Mouse (Mus musculus): ENCODE results near the gene Fbxw8. TPM values are rescaled to one million over a fixed set of nuclear protein-coding genes. Genes with fewer than 3 reads are reported as not detected.

Fbxw8 gene
- polyA plus RNA-seq, 2 experiments = 6.2 to 10.8 TPM

- H3K27ac ChIP-seq = no peak overlapping the region
- peak; percentile 36 for ATAC-seq (ENCODE audit: insufficient read depth)
These were observed 1.7 kb upstream of the Fbxw8 start for GRCm38 (mm10) chr5:118156976-118157375.

GRCm38 (mm10) chr5:118155565-118155947, 292 bp upstream of the Fbxw8 start:
- DNase-seq (ENCODE audit: low read depth in 3 of 3, low spot score in 3 of 3) (no peak), ATAC-seq (ENCODE audit: insufficient read depth) (no peak)
- Histone ChIP-seq H3K4me1 (replicated peaks; ENCODE audit: control insufficient read depth in 2 of 2, insufficient read depth in 2 of 2, low read length in 1 of 2) (peaks cover 4 to 18% of the 10 kb centered on the region in 2 experiments; a peak in 2 of 4 replicates), H3K9me3 (ENCODE audit: control insufficient read depth, low read length) (no peaks in the 10 kb centered on the region), H3K27me3 (ENCODE audit: control insufficient read depth, insufficient read depth, low read length) (no peaks in the 10 kb centered on the region), H3K4me3 (ENCODE audit: insufficient read depth in 1 of 2, low read depth in 2 of 2, low read length in 2 of 2) (peak overlapping the region; percentile 88 to 97), H3K4me2 (ENCODE audit: low read depth) (peak overlapping the region; percentile 77), H3K27ac (no peak overlapping the region), H3K9ac (replicated peaks) (peak overlapping the region; percentile 79; the same call in 1 of the 2 replicates), H3K36me3 (replicated peaks; ENCODE audit: control insufficient read depth, insufficient read depth, low read depth) (no peaks in the 10 kb centered on the region)
- TF ChIP-seq CTCF (IDR thresholded peaks at IDR 0.05; ENCODE audit: low read depth) = no peak
- no peak for TF ChIP-seq EP300 (IDR thresholded peaks at IDR 0.05; ENCODE audit: low read depth)
- WGBS (ENCODE audit: insufficient replicate concordance) = 18% methylated on average over 9 of the region's 9 CpGs

More at GRCm38 (mm10) chr5:118156976-118157375, 1.7 kb upstream of the Fbxw8 start:
- no peak overlapping the region for H3K9ac ChIP-seq (replicated peaks)
- H3K9me3 ChIP-seq (ENCODE audit: control insufficient read depth, low read length) = no peaks in the 10 kb centered on the region
- H3K27me3 ChIP-seq (ENCODE audit: control insufficient read depth, insufficient read depth, low read length) = no peaks in the 10 kb centered on the region; the same call in 1 of the 2 replicates
- H3K4me3 ChIP-seq (ENCODE audit: insufficient read depth in 1 of 2, low read depth in 2 of 2, low read length in 2 of 2) = no peak overlapping the region
- peaks cover 4 to 18% of the 10 kb centered on the region in 2 experiments; a peak in 2 of 4 replicates for H3K4me1 ChIP-seq (replicated peaks; ENCODE audit: control insufficient read depth in 2 of 2, insufficient read depth in 2 of 2, low read length in 1 of 2)
- H3K36me3 ChIP-seq (replicated peaks; ENCODE audit: control insufficient read depth, insufficient read depth, low read depth) = no peaks in the 10 kb centered on the region
- no peak for TF ChIP-seq CTCF (IDR thresholded peaks at IDR 0.05; ENCODE audit: low read depth)
- TF ChIP-seq EP300 (IDR thresholded peaks at IDR 0.05; ENCODE audit: low read depth) = no peak
- WGBS (ENCODE audit: insufficient replicate concordance) = 52% methylated on average over 4 of the region's 4 CpGs
- peak; percentile 27 to 42 (median 41) for DNase-seq (ENCODE audit: low read depth in 3 of 3, low spot score in 3 of 3)
- H3K4me2 ChIP-seq (ENCODE audit: low read depth) = no peak overlapping the region

GRCm38 (mm10) chr5:118149711-118150110, 5.6 kb downstream of the Fbxw8 start:
- no peaks in the 10 kb centered on the region for H3K36me3 ChIP-seq (replicated peaks; ENCODE audit: control insufficient read depth, insufficient read depth, low read depth)
- H3K4me3 ChIP-seq (ENCODE audit: insufficient read depth in 1 of 2, low read depth in 2 of 2, low read length in 2 of 2) = no peak overlapping the region
- WGBS (ENCODE audit: insufficient replicate concordance) = 66% methylated on average over 3 of the region's 3 CpGs
- no peaks in the 10 kb centered on the region for H3K27me3 ChIP-seq (ENCODE audit: control insufficient read depth, insufficient read depth, low read length)
- ATAC-seq (ENCODE audit: insufficient read depth) (no peak), DNase-seq (ENCODE audit: low read depth in 3 of 3, low spot score in 3 of 3) (no peak)
- no peak overlapping the region for H3K9ac ChIP-seq (replicated peaks)
- H3K27ac ChIP-seq = no peak overlapping the region
- H3K4me1 ChIP-seq (replicated peaks; ENCODE audit: control insufficient read depth in 2 of 2, insufficient read depth in 2 of 2, low read length in 1 of 2) = peaks cover 4 to 5% of the 10 kb centered on the region in 2 experiments; a peak in 1 of 4 replicates
- H3K9me3 ChIP-seq (ENCODE audit: control insufficient read depth, low read length) = no peaks in the 10 kb centered on the region
- H3K4me2 ChIP-seq (ENCODE audit: low read depth) = no peak overlapping the region
- TF ChIP-seq CTCF (IDR thresholded peaks at IDR 0.05; ENCODE audit: low read depth) (no peak), EP300 (IDR thresholded peaks at IDR 0.05; ENCODE audit: low read depth) (no peak)

DNA sequence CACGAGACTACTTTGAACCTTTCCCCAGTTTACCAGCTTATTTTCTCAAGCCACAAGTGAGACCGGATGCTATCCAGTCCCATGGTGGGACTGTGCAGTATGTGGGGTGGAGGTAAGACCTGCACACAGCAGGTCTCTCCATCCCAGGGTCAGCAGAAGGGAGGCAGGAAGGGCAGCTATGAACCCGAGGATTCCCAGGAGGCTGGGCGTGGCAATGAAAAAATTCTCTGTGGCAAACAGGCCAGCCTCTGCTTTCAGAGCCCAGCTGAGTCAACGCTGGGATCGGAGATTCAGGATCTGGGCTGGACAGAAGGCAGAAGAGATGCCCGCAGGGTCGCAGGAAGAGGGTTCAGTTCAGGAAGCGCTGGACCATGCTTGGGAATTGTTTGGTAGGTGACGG, 8.0 kb downstream of the Fbxw8 start:
- H3K27me3 ChIP-seq (ENCODE audit: control insufficient read depth, insufficient read depth, low read length) = no peaks in the 10 kb centered on the region
- TF ChIP-seq EP300 (IDR thresholded peaks at IDR 0.05; ENCODE audit: low read depth) = no peak
- no peak for TF ChIP-seq CTCF (IDR thresholded peaks at IDR 0.05; ENCODE audit: low read depth)
- no peaks in the 10 kb centered on the region for H3K9me3 ChIP-seq (ENCODE audit: control insufficient read depth, low read length)
- no peak for DNase-seq (ENCODE audit: low read depth in 3 of 3, low spot score in 3 of 3)
- no peak overlapping the region for H3K4me3 ChIP-seq (ENCODE audit: insufficient read depth in 1 of 2, low read depth in 2 of 2, low read length in 2 of 2)
- ATAC-seq (ENCODE audit: insufficient read depth) = no peak
- no peak overlapping the region for H3K9ac ChIP-seq (replicated peaks)
- WGBS (ENCODE audit: insufficient replicate concordance) = 67% methylated on average over 10 of the region's 10 CpGs
- H3K36me3 ChIP-seq (replicated peaks; ENCODE audit: control insufficient read depth, insufficient read depth, low read depth) = no peaks in the 10 kb centered on the region
- no peak overlapping the region for H3K27ac ChIP-seq
- no peaks in the 10 kb centered on the region for H3K4me1 ChIP-seq (replicated peaks; ENCODE audit: control insufficient read depth in 2 of 2, insufficient read depth in 2 of 2, low read length in 1 of 2)
- H3K4me2 ChIP-seq (ENCODE audit: low read depth) = no peak overlapping the region

DNA sequence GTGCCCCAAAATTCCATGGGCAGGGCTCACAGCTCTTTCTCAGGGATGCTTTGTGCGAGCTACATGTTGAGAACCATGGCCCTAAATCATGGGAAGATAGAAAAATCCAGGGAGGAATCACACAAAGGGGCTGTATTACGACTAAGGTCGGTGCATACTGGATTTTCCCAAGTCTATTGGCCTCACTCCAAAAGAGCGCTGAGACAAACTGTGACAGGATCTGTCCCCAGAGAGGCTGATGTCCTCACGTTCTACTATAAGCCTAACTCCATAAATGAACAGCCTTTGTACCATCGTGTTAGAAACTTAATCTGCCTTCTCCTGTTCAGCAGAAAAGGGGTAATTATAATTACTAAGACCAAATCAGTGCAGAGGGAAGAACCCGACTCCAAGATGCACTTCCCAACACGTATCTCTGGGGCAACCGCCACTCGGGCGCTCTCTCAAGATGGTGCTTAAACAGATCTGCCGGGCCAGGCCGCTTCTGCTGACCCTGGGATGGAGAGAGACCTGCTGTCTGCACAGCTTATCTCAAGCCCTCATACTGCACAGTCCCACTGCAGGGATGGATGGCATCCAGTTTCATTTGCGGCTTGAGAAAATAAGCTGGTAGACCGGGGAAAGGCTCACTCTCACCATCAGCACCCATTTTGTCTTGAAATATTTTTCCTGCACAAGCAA, 9.1 kb downstream of the Fbxw8 start:
- 77% methylated on average over 15 of the region's 15 CpGs for WGBS (ENCODE audit: insufficient replicate concordance)
- no peak overlapping the region for H3K9ac ChIP-seq (replicated peaks)
- H3K4me2 ChIP-seq (ENCODE audit: low read depth) = no peak overlapping the region
- TF ChIP-seq CTCF (IDR thresholded peaks at IDR 0.05; ENCODE audit: low read depth) (no peak), EP300 (IDR thresholded peaks at IDR 0.05; ENCODE audit: low read depth) (no peak)
- no peaks in the 10 kb centered on the region for H3K27me3 ChIP-seq (ENCODE audit: control insufficient read depth, insufficient read depth, low read length)
- ATAC-seq (ENCODE audit: insufficient read depth) (no peak), DNase-seq (ENCODE audit: low read depth in 3 of 3, low spot score in 3 of 3) (no peak)
- H3K9me3 ChIP-seq (ENCODE audit: control insufficient read depth, low read length) = no peaks in the 10 kb centered on the region
- peaks cover 5% of the 10 kb centered on the region; the same call in 1 of the 2 replicates for H3K36me3 ChIP-seq (replicated peaks; ENCODE audit: control insufficient read depth, insufficient read depth, low read depth)
- no peak overlapping the region for H3K27ac ChIP-seq
- H3K4me3 ChIP-seq (ENCODE audit: insufficient read depth in 1 of 2, low read depth in 2 of 2, low read length in 2 of 2) = no peak overlapping the region
- no peaks in the 10 kb centered on the region for H3K4me1 ChIP-seq (replicated peaks; ENCODE audit: control insufficient read depth in 2 of 2, insufficient read depth in 2 of 2, low read length in 1 of 2)

All from liver, embryonic 14.5 days (tissue).